Mouse (Mus musculus): ENCODE measurements around the gene Parvg. TPM values are rescaled to one million over a fixed set of nuclear protein-coding genes. Genes with fewer than 3 reads are reported as not detected.

Parvg gene
- polyA plus RNA-seq (2014; fragmentation: Illumina TruSeq; extraction: RNeasy Lipid Tissue Mini Kit (QIAGEN cat#74804); ENCODE audit: insufficient read depth, low read depth, low replicate concordance) = 8.3 TPM

DNA sequence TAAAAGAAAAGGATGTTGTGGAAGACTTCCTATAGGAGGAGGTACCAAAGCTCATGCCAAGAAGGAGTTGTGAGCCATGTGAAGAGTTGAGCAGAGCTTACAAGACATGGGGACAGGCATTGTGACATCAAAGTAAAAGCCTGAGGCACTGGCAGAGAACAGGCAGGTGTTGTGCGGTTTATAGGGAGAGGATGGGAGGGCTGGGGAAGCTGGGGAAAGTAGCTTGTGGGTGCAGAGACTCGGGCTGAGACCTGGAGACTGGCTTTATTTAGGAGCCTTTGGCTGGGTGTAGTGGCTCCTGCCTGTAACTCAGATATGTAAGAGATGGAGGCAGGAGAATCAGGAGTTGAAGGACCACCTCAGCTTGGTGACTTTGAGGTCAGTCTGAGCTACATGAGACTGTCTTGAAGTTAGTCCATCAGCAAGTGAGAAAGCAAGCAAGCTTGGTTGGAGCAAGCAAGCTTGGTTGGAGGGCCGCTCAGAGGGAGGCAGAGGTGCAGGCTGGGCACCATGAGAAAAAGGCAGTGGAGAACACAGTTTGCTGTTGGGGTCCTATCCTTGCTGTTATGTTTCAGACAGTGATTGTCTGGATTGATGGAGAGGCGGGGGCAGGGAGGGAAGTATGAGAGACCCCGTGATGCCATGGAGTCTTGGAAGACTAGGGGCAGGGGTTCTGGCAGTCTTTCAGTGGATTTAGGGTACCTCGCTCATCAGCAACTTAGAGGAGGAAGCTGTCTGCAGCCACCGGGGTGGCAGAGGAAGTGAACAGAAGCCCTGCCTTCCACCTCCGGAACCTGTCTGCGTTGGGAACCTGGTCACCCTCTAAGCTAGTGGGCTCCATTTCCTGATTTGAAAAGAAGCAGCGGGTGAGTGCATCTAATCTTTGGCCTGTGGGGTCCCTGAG, at the start of gene Parvg:
Gene Parvg (plus strand): TSS at position 61 of the 904 bp plus-strand sequence.

Other genes starting within 250 kb of the Parvg start
- 0.40 TPM for gene Sult4a1, start 218.3 kb upstream of the Parvg start, polyA plus RNA-seq (2014; fragmentation: Illumina TruSeq; extraction: RNeasy Lipid Tissue Mini Kit (QIAGEN cat#74804); ENCODE audit: insufficient read depth, low read depth, low replicate concordance)
- gene Pnpla5, start 200.9 kb upstream of the Parvg start, polyA plus RNA-seq (2014; fragmentation: Illumina TruSeq; extraction: RNeasy Lipid Tissue Mini Kit (QIAGEN cat#74804); ENCODE audit: insufficient read depth, low read depth, low replicate concordance) = 0.91 TPM
- 2.6 TPM for gene Pnpla3, start 156.2 kb upstream of the Parvg start, polyA plus RNA-seq (2014; fragmentation: Illumina TruSeq; extraction: RNeasy Lipid Tissue Mini Kit (QIAGEN cat#74804); ENCODE audit: insufficient read depth, low read depth, low replicate concordance)
- gene Samm50, start 131.8 kb upstream of the Parvg start, polyA plus RNA-seq (2014; fragmentation: Illumina TruSeq; extraction: RNeasy Lipid Tissue Mini Kit (QIAGEN cat#74804); ENCODE audit: insufficient read depth, low read depth, low replicate concordance) = 41.4 TPM
- gene Parvb, start 92.0 kb upstream of the Parvg start, polyA plus RNA-seq (2014; fragmentation: Illumina TruSeq; extraction: RNeasy Lipid Tissue Mini Kit (QIAGEN cat#74804); ENCODE audit: insufficient read depth, low read depth, low replicate concordance) = 29.9 TPM
- 0.95 TPM for gene Shisal1, start 123.1 kb downstream of the Parvg start, polyA plus RNA-seq (2014; fragmentation: Illumina TruSeq; extraction: RNeasy Lipid Tissue Mini Kit (QIAGEN cat#74804); ENCODE audit: insufficient read depth, low read depth, low replicate concordance)
- 2.7 TPM for gene Rtl6, start 233.8 kb downstream of the Parvg start, polyA plus RNA-seq (2014; fragmentation: Illumina TruSeq; extraction: RNeasy Lipid Tissue Mini Kit (QIAGEN cat#74804); ENCODE audit: insufficient read depth, low read depth, low replicate concordance)